Mouse (Mus musculus) forebrain, embryonic 10.5 days (tissue): ENCODE results near the gene Btbd1. TPM values are rescaled to one million over a fixed set of nuclear protein-coding genes. Genes with fewer than 3 reads are reported as not detected.
A peak's percentile ranks its signal among the peaks of the same experiment; 100 is the strongest.
"Not testable (repeated sequence)": the region's sequence is repeated elsewhere in the genome, so short reads cannot be mapped to it uniquely, and the experiment has no call there.

Experiments used
- DNase-seq: peaks from one replicate; pipeline ENCODE4 v3.0.0-alpha.2; 2017; ENCODE audit warnings: low spot score; ENCODE audit errors: extremely low spot score
- H3K27ac ChIP-seq: fragments of 300-500 bp; sonication (generic); 2 replicates; pipeline ENCODE4 v1.5.1; 2016; ENCODE audit warnings: mild to moderate bottlenecking
- H3K27me3 ChIP-seq: fragments of 300-500 bp; sonication (generic); 2 replicates; pipeline ENCODE4 v1.6.1; 2016; ENCODE audit warnings: mild to moderate bottlenecking; ENCODE audit not compliant: poor library complexity, severe bottlenecking
- H3K36me3 ChIP-seq: fragments of 300-500 bp; sonication (generic); replicated peaks from 2 replicates; pipeline ENCODE4 v1.6.1; 2016; ENCODE audit warnings: mild to moderate bottlenecking, moderate library complexity
- H3K4me1 ChIP-seq: fragments of 300-500 bp; sonication (generic); 2 replicates; pipeline ENCODE4 v1.6.1; 2016
- H3K4me3 ChIP-seq: fragments of 300-500 bp; sonication (generic); 2 replicates; pipeline ENCODE4 v1.5.1; 2016; ENCODE audit warnings: mild to moderate bottlenecking, moderate library complexity
- H3K9me3 ChIP-seq: fragments of 300-500 bp; sonication (generic); 2 replicates; pipeline ENCODE4 v1.6.1; 2016; ENCODE audit warnings: mild to moderate bottlenecking, moderate library complexity
- WGBS: fragments of 180-500 bp; shearing (Covaris S2); methylation state at CpG from one replicate; pipeline ENCODE4 v1.1.7; 2016; 5-methylcytosine and 5-hydroxymethylcytosine counted together
- polyA plus RNA-seq: library from polyadenylated mRNA; unstranded; fragments of >200 nt; fragmentation: Nextera tagmentation; extraction: Ambion mirVana; gene quantifications from 2 replicates; pipeline ENCODE4 v1.2.1, GENCODE M21; 2016

Btbd1 gene
- polyA plus RNA-seq, 1 experiment from 2014 or later, result 56.6 TPM

GRCm38 (mm10) chr7:81846008-81846407, 16.8 kb upstream of the Btbd1 start:
- no peak overlapping the region for H3K27ac ChIP-seq
- no peaks in the 10 kb centered on the region for H3K9me3 ChIP-seq
- peak; percentile 12 for DNase-seq
- no peaks in the 10 kb centered on the region for H3K36me3 ChIP-seq
- 88% methylated on average over 8 of the region's 8 CpGs for WGBS
- H3K27me3 ChIP-seq, result no peaks in the 10 kb centered on the region
- no peak overlapping the region for H3K4me3 ChIP-seq
- H3K4me1 ChIP-seq, result peaks cover 42% of the 10 kb centered on the region

- Histone ChIP-seq H3K4me1 (peaks cover 35% of the 10 kb centered on the region), H3K36me3 (no peaks in the 10 kb centered on the region), H3K27ac (no peak overlapping the region), H3K9me3 (no peaks in the 10 kb centered on the region), H3K4me3 (no peak overlapping the region), H3K27me3 (no peaks in the 10 kb centered on the region)
- WGBS, result 94% methylated on average over 3 of the region's 3 CpGs
- no peak for DNase-seq
Observed at GRCm38 (mm10) chr7:81845313-81845712, 16.1 kb upstream of the Btbd1 start.

- DNase-seq, result no peak
Observed at GRCm38 (mm10) chr7:81844801-81845200, 15.6 kb upstream of the Btbd1 start.

GRCm38 (mm10) chr7:81843903-81844302, 14.7 kb upstream of the Btbd1 start:
- no peak overlapping the region for H3K27ac ChIP-seq
- H3K4me3 ChIP-seq, result no peak overlapping the region
- H3K36me3 ChIP-seq, result no peaks in the 10 kb centered on the region
- H3K4me1 ChIP-seq, result peaks cover 35% of the 10 kb centered on the region
- no peaks in the 10 kb centered on the region for H3K27me3 ChIP-seq
- WGBS, result 69% methylated on average over 8 of the region's 8 CpGs
- no peaks in the 10 kb centered on the region for H3K9me3 ChIP-seq
- no peak for DNase-seq

More at GRCm38 (mm10) chr7:81844801-81845200, 15.6 kb upstream of the Btbd1 start:
- Histone ChIP-seq H3K36me3 (no peaks in the 10 kb centered on the region), H3K27me3 (no peaks in the 10 kb centered on the region), H3K4me1 (peaks cover 35% of the 10 kb centered on the region), H3K4me3 (no peak overlapping the region), H3K27ac (no peak overlapping the region), H3K9me3 (no peaks in the 10 kb centered on the region)
- WGBS, result 82% methylated on average over 11 of the region's 11 CpGs

- no peaks in the 10 kb centered on the region for H3K9me3 ChIP-seq
- no peak overlapping the region for H3K27ac ChIP-seq
- no peaks in the 10 kb centered on the region for H3K36me3 ChIP-seq
- DNase-seq, result no peak
- H3K4me3 ChIP-seq, result no peak overlapping the region
- H3K4me1 ChIP-seq, result peaks cover 29% of the 10 kb centered on the region
- no peaks in the 10 kb centered on the region for H3K27me3 ChIP-seq
- 88% methylated on average over 1 of the region's 1 CpGs for WGBS
Observed at GRCm38 (mm10) chr7:81842998-81843397, 13.8 kb upstream of the Btbd1 start.

GRCm38 (mm10) chr7:81842141-81842540, 12.9 kb upstream of the Btbd1 start:
- Histone ChIP-seq H3K9me3 (no peaks in the 10 kb centered on the region), H3K4me3 (no peak overlapping the region), H3K27ac (no peak overlapping the region), H3K4me1 (peaks cover 20% of the 10 kb centered on the region), H3K36me3 (no peaks in the 10 kb centered on the region), H3K27me3 (no peaks in the 10 kb centered on the region)
- 91% methylated on average over 7 of the region's 7 CpGs for WGBS
- DNase-seq, result no peak

GRCm38 (mm10) chr7:81841439-81841838, 12.2 kb upstream of the Btbd1 start:
- H3K9me3 ChIP-seq, result no peaks in the 10 kb centered on the region
- no peaks in the 10 kb centered on the region for H3K36me3 ChIP-seq
- H3K27ac ChIP-seq, result no peak overlapping the region
- H3K27me3 ChIP-seq, result no peaks in the 10 kb centered on the region
- no peak overlapping the region for H3K4me3 ChIP-seq
- no peak for DNase-seq
- WGBS, result 86% methylated on average over 6 of the region's 6 CpGs
- peaks cover 13% of the 10 kb centered on the region for H3K4me1 ChIP-seq

- no peak overlapping the region for H3K4me3 ChIP-seq
- H3K27ac ChIP-seq, result no peak overlapping the region
- no peaks in the 10 kb centered on the region for H3K9me3 ChIP-seq
- H3K27me3 ChIP-seq, result no peaks in the 10 kb centered on the region
- DNase-seq, result no peak
- WGBS, result 68% methylated on average over 7 of the region's 7 CpGs
- H3K4me1 ChIP-seq, result peaks cover 11% of the 10 kb centered on the region; the same call in 1 of the 2 replicates
- no peaks in the 10 kb centered on the region for H3K36me3 ChIP-seq
Observed at GRCm38 (mm10) chr7:81840661-81841181, 11.5 kb upstream of the Btbd1 start.

- Histone ChIP-seq H3K27me3 (no peaks in the 10 kb centered on the region), H3K36me3 (no peaks in the 10 kb centered on the region), H3K4me3 (no peak overlapping the region), H3K9me3 (no peaks in the 10 kb centered on the region), H3K27ac (no peak overlapping the region), H3K4me1 (peaks cover 4% of the 10 kb centered on the region; the same call in 1 of the 2 replicates)
- 79% methylated on average over 6 of the region's 6 CpGs for WGBS
- DNase-seq, result no peak
Observed at GRCm38 (mm10) chr7:81839746-81840145, 10.5 kb upstream of the Btbd1 start.

GRCm38 (mm10) chr7:81837771-81838170, 8.5 kb upstream of the Btbd1 start:
- not testable (repeated sequence) for H3K4me1 ChIP-seq, H3K27me3 ChIP-seq, H3K27ac ChIP-seq, DNase-seq, H3K36me3 ChIP-seq, H3K9me3 ChIP-seq, H3K4me3 ChIP-seq
- 84% methylated on average over 5 of the region's 5 CpGs for WGBS

GRCm38 (mm10) chr7:81835430-81835829, 6.2 kb upstream of the Btbd1 start:
- no peaks in the 10 kb centered on the region for H3K4me1 ChIP-seq
- DNase-seq, result no peak
- WGBS, result 88% methylated on average over 5 of the region's 5 CpGs
- no peaks in the 10 kb centered on the region for H3K9me3 ChIP-seq
- H3K27me3 ChIP-seq, result no peaks in the 10 kb centered on the region
- H3K4me3 ChIP-seq, result no peak overlapping the region
- H3K36me3 ChIP-seq, result no peaks in the 10 kb centered on the region
- no peak overlapping the region for H3K27ac ChIP-seq

- no peak for DNase-seq
- Histone ChIP-seq H3K9me3 (no peaks in the 10 kb centered on the region), H3K27me3 (no peaks in the 10 kb centered on the region), H3K4me3 (no peak overlapping the region), H3K36me3 (no peaks in the 10 kb centered on the region), H3K4me1 (peaks cover 3% of the 10 kb centered on the region), H3K27ac (no peak overlapping the region)
Observed at GRCm38 (mm10) chr7:81834847-81835246, 5.6 kb upstream of the Btbd1 start.

- peak; percentile 63 for DNase-seq
- Histone ChIP-seq H3K4me3 (peak overlapping the region; percentile 88), H3K27ac (peak overlapping the region; percentile 96), H3K4me1 (peaks cover 47% of the 10 kb centered on the region), H3K36me3 (0 out of 2 replicates have a peak, but pooled peaks cover 2% of the 10 kb centered on the region), H3K27me3 (no peaks in the 10 kb centered on the region), H3K9me3 (no peaks in the 10 kb centered on the region)
- WGBS, result under 1% methylated on average over 91 of the region's 91 CpGs
Observed at GRCm38 (mm10) chr7:81828681-81829378, 401 bp downstream of the Btbd1 start.
